Mouse (Mus musculus): Measurements from ENCODE around the gene Tns1.

GRCm38 (mm10) chr1:74085566-74085965 lies 38.7 kb downstream of the Tns1 start:
- no peak for TF ChIP-seq FLI1 (IDR thresholded peaks at IDR 0.05; ENCODE audit: low read length)
- no peak for TF ChIP-seq GATA1 (IDR thresholded peaks at IDR 0.05; ENCODE audit: borderline replicate concordance, low read length)

All from megakaryocyte, embryonic 14.5 days (primary cell).